Mouse (Mus musculus) limb, embryonic 14.5 days (tissue): ENCODE data around the gene Ifnar2. TPM values are rescaled to one million over a fixed set of nuclear protein-coding genes. Genes with fewer than 3 reads are reported as not detected.

Source experiments
- ATAC-seq: fragments of 200-750 bp; cut with Nextera tagmentation; 2 replicates; pipeline ENCODE4 v1.8.0; 2017; ENCODE audit warnings: low read depth, moderate number of reproducible peaks, moderate TSS enrichment; ENCODE audit not compliant: low FRiP score
- DNase-seq: peaks from one replicate; pipeline ENCODE4 v3.0.0-alpha.2; 2015; ENCODE audit warnings: low spot score
- H3K27ac ChIP-seq: fragments of 300-500 bp; sonication (generic); replicated peaks from 2 replicates; pipeline ENCODE4 v1.5.1; 2014; ENCODE audit warnings: low read depth, mild to moderate bottlenecking, low read length, moderate library complexity, mixed read lengths
- H3K27me3 ChIP-seq: fragments of 300-500 bp; sonication (generic); 2 replicates; pipeline ENCODE4 v1.6.1; 2014; ENCODE audit warnings: low read length, mixed read lengths; ENCODE audit not compliant: control insufficient read depth, insufficient read depth
- H3K36me3 ChIP-seq: fragments of 300-500 bp; sonication (generic); 2 replicates; pipeline ENCODE4 v1.6.1; 2014; ENCODE audit warnings: mild to moderate bottlenecking, low read length, moderate library complexity, mixed read lengths; ENCODE audit not compliant: control insufficient read depth, insufficient read depth
- H3K4me1 ChIP-seq: fragments of 300-500 bp; sonication (generic); 2 replicates; pipeline ENCODE4 v1.6.1; 2014; ENCODE audit warnings: antibody characterized with exemption, low read length, mixed read lengths; ENCODE audit not compliant: control insufficient read depth, insufficient read depth
- H3K4me2 ChIP-seq: fragments of 300-500 bp; sonication (generic); replicated peaks from 2 replicates; pipeline ENCODE4 v1.6.1; 2014; ENCODE audit warnings: low read depth, mild to moderate bottlenecking, low read length, moderate library complexity; ENCODE audit not compliant: severe bottlenecking
- H3K4me3 ChIP-seq: fragments of 300-500 bp; sonication (generic); replicated peaks from 2 replicates; pipeline ENCODE4 v1.5.1; 2014; ENCODE audit warnings: low read length
- H3K9ac ChIP-seq: fragments of 300-500 bp; sonication (generic); 2 replicates; pipeline ENCODE4 v1.6.1; 2014; ENCODE audit warnings: mild to moderate bottlenecking, low read depth, low read length, moderate library complexity; ENCODE audit not compliant: severe bottlenecking
- H3K9me3 ChIP-seq: fragments of 300-500 bp; sonication (generic); 2 replicates; pipeline ENCODE4 v1.6.1; 2016; ENCODE audit warnings: low read length; ENCODE audit not compliant: control insufficient read depth
- POLR2A ChIP-seq: fragments of 200-500 bp; IDR thresholded peaks from 2 replicates; pipeline ENCODE4 v1.8.0; 2012; ENCODE audit warnings: inconsistent platforms, mild to moderate bottlenecking, moderate library complexity, borderline replicate concordance; ENCODE audit not compliant: insufficient read depth, insufficient read length; ENCODE audit errors: extremely low read depth
- WGBS: fragments of 180-500 bp; shearing (Covaris S2); extraction: QIAGEN DNeasy Blood & Tissue Kit; methylation state at CpG from one replicate; pipeline ENCODE4 v1.1.7; 2014; 5-methylcytosine and 5-hydroxymethylcytosine counted together
- polyA plus RNA-seq, 2 experiments: library from polyadenylated mRNA; depleted of rRNA in 1 of 2; stranded (reverse) in 1 of 2; unstranded in 1 of 2; fragments of >200 nt; fragmentation: Nextera tagmentation in 1 of 2; extraction: Ambion mirVana in 1 of 2; gene quantifications; 2 replicates each; pipeline versions ENCODE4 v1.2.1 to v1.2.3; 2012 to 2014

Gene Ifnar2
- polyA plus RNA-seq, 2 experiments, result 38.7 to 59.7 TPM

- ATAC-seq (no peak), DNase-seq (no peak)
- no peaks in the 10 kb centered on the region for H3K36me3 ChIP-seq
- H3K9ac ChIP-seq, result no peak overlapping the region
- H3K4me1 ChIP-seq, result 0 out of 2 replicates have a peak, but pooled peaks cover 3% of the 10 kb centered on the region
- 47% methylated on average over 8 of the region's 8 CpGs for WGBS
- no peaks in the 10 kb centered on the region for H3K9me3 ChIP-seq
- H3K4me2 ChIP-seq, result no peak overlapping the region
- no peaks in the 10 kb centered on the region for H3K27me3 ChIP-seq
- TF ChIP-seq POLR2A, result no peak
- no peak overlapping the region for H3K4me3 ChIP-seq
- H3K27ac ChIP-seq, result no peak overlapping the region
Observed at GRCm38 (mm10) chr16:91443211-91443611, 70.6 kb downstream of the Ifnar2 start.

GRCm38 (mm10) chr16:91444847-91445246 lies 72.3 kb downstream of the Ifnar2 start:
- H3K36me3 ChIP-seq, result no peaks in the 10 kb centered on the region
- no peaks in the 10 kb centered on the region for H3K9me3 ChIP-seq
- H3K27me3 ChIP-seq, result no peaks in the 10 kb centered on the region
- H3K27ac ChIP-seq, result no peak overlapping the region
- H3K4me2 ChIP-seq, result no peak overlapping the region
- DNase-seq, result no peak
- ATAC-seq, result no peak
- H3K9ac ChIP-seq, result no peak overlapping the region
- no peak for TF ChIP-seq POLR2A
- H3K4me3 ChIP-seq, result no peak overlapping the region
- H3K4me1 ChIP-seq, result 0 out of 2 replicates have a peak, but pooled peaks cover 3% of the 10 kb centered on the region
- WGBS, result 85% methylated on average over 4 of the region's 4 CpGs

- Histone ChIP-seq H3K4me1 (0 out of 2 replicates have a peak, but pooled peaks cover 3% of the 10 kb centered on the region), H3K4me2 (no peak overlapping the region), H3K36me3 (no peaks in the 10 kb centered on the region), H3K27me3 (no peaks in the 10 kb centered on the region), H3K9ac (no peak overlapping the region), H3K9me3 (no peaks in the 10 kb centered on the region), H3K27ac (no peak overlapping the region), H3K4me3 (no peak overlapping the region)
- no peak for DNase-seq
- TF ChIP-seq POLR2A, result no peak
- no peak for ATAC-seq
- WGBS, result 67% methylated on average over 5 of the region's 5 CpGs
Observed at GRCm38 (mm10) chr16:91445566-91445965, 73.0 kb downstream of the Ifnar2 start.

GRCm38 (mm10) chr16:91446778-91447511 lies 74.4 kb downstream of the Ifnar2 start:
- Histone ChIP-seq H3K27ac (no peak overlapping the region), H3K4me2 (no peak overlapping the region)
- WGBS, result 76% methylated on average over 8 of the region's 8 CpGs

GRCm38 (mm10) chr16:91447512-91447900 lies 74.9 kb downstream of the Ifnar2 start:
- H3K27me3 ChIP-seq, result no peaks in the 10 kb centered on the region
- no peak overlapping the region for H3K9ac ChIP-seq
- H3K27ac ChIP-seq, result no peak overlapping the region
- DNase-seq, result no peak
- H3K4me3 ChIP-seq, result no peak overlapping the region
- WGBS, result 84% methylated on average over 6 of the region's 6 CpGs
- TF ChIP-seq POLR2A, result no peak
- no peaks in the 10 kb centered on the region for H3K9me3 ChIP-seq
- no peaks in the 10 kb centered on the region for H3K36me3 ChIP-seq
- H3K4me2 ChIP-seq, result no peak overlapping the region
- no peak for ATAC-seq
- H3K4me1 ChIP-seq, result peaks cover 3% of the 10 kb centered on the region

More at GRCm38 (mm10) chr16:91446778-91447511, 74.4 kb downstream of the Ifnar2 start:
- TF ChIP-seq POLR2A, result no peak
- no peaks in the 10 kb centered on the region for H3K9me3 ChIP-seq
- ATAC-seq, result no peak
- DNase-seq, result no peak
- no peaks in the 10 kb centered on the region for H3K27me3 ChIP-seq
- H3K4me3 ChIP-seq, result no peak overlapping the region
- H3K36me3 ChIP-seq, result no peaks in the 10 kb centered on the region
- H3K4me1 ChIP-seq, result no peaks in the 10 kb centered on the region
- H3K9ac ChIP-seq, result no peak overlapping the region
